Mouse (Mus musculus) brain, embryonic 14.5 days (tissue): ENCODE data around the gene Eya3. TPM values are rescaled to one million over a fixed set of nuclear protein-coding genes. Genes with fewer than 3 reads are reported as not detected.
A peak's percentile ranks its signal among the peaks of the same experiment; 100 is the strongest.

Source experiments
- DNase-seq: peaks from one replicate; pipeline ENCODE4 v3.0.0-alpha.2; 2011; ENCODE audit warnings: low read depth
- CTCF ChIP-seq: fragments of 200-500 bp; IDR thresholded peaks from 2 replicates; pipeline ENCODE4 v1.5.1; 2012; ENCODE audit warnings: inconsistent platforms, mild to moderate bottlenecking, moderate library complexity, borderline replicate concordance; ENCODE audit not compliant: insufficient read depth, insufficient read length; ENCODE audit errors: extremely low read depth
- POLR2A ChIP-seq: fragments of 200-500 bp; IDR thresholded peaks from 2 replicates; pipeline ENCODE4 v1.6.1; 2012; ENCODE audit warnings: mild to moderate bottlenecking, inconsistent platforms, borderline replicate concordance; ENCODE audit not compliant: poor library complexity, insufficient read depth, insufficient read length, severe bottlenecking; ENCODE audit errors: extremely low read depth
- polyA plus RNA-seq: library from polyadenylated mRNA; depleted of rRNA; stranded (reverse); fragments of >200 nt; gene quantifications from 2 replicates; pipeline ENCODE4 v1.2.3, GENCODE M21; 2012

The Eya3 gene
- polyA plus RNA-seq, 1 experiment = 29.6 TPM

GRCm38 (mm10) chr4:132652842-132653241 lies 14.1 kb downstream of the Eya3 start:
- TF ChIP-seq CTCF (no peak), POLR2A (no peak)
- peak; percentile 35 for DNase-seq

GRCm38 (mm10) chr4:132653799-132654198 lies 15.0 kb downstream of the Eya3 start:
- DNase-seq = peak; percentile 18
- no peak for TF ChIP-seq CTCF

- TF ChIP-seq CTCF = no peak
- no peak for TF ChIP-seq POLR2A
Observed at GRCm38 (mm10) chr4:132655290-132655689, 16.5 kb downstream of the Eya3 start.

GRCm38 (mm10) chr4:132659106-132659505 lies 20.3 kb downstream of the Eya3 start:
- DNase-seq = no peak
- TF ChIP-seq POLR2A (no peak), CTCF (no peak)

More at GRCm38 (mm10) chr4:132655290-132655689, 16.5 kb downstream of the Eya3 start:
- no peak for DNase-seq

- TF ChIP-seq POLR2A (no peak), CTCF (no peak)
Observed at GRCm38 (mm10) chr4:132672697-132673096, 33.9 kb downstream of the Eya3 start.

GRCm38 (mm10) chr4:132676771-132677539 lies 38.2 kb downstream of the Eya3 start:
- TF ChIP-seq POLR2A = no peak
- peak; percentile 49; the same call in 1 of the 2 replicates for TF ChIP-seq CTCF
- DNase-seq = peak; percentile 23

More at GRCm38 (mm10) chr4:132672697-132673096, 33.9 kb downstream of the Eya3 start:
- no peak for DNase-seq

GRCm38 (mm10) chr4:132689634-132690033 lies 50.8 kb downstream of the Eya3 start:
- TF ChIP-seq CTCF = no peak
- TF ChIP-seq POLR2A = no peak
- DNase-seq = no peak

GRCm38 (mm10) chr4:132693366-132693765 lies 54.6 kb downstream of the Eya3 start:
- no peak for DNase-seq
- TF ChIP-seq CTCF = no peak
- no peak for TF ChIP-seq POLR2A

GRCm38 (mm10) chr4:132702076-132702475 lies 63.3 kb downstream of the Eya3 start:
- DNase-seq = no peak
- TF ChIP-seq CTCF = no peak
- no peak for TF ChIP-seq POLR2A

- no peak for DNase-seq
- TF ChIP-seq CTCF (no peak), POLR2A (no peak)
Observed at GRCm38 (mm10) chr4:132706885-132707284, 68.1 kb downstream of the Eya3 start.

- no peak for DNase-seq
- no peak for TF ChIP-seq POLR2A
- TF ChIP-seq CTCF = no peak
Observed at GRCm38 (mm10) chr4:132713181-132713580, 74.4 kb downstream of the Eya3 start.

GRCm38 (mm10) chr4:132718251-132718650 lies 79.5 kb downstream of the Eya3 start:
- no peak for TF ChIP-seq CTCF
- no peak for DNase-seq
